Comparison of ENCODE assay signal across 15 mouse cellular contexts in the genomic region with DNA sequence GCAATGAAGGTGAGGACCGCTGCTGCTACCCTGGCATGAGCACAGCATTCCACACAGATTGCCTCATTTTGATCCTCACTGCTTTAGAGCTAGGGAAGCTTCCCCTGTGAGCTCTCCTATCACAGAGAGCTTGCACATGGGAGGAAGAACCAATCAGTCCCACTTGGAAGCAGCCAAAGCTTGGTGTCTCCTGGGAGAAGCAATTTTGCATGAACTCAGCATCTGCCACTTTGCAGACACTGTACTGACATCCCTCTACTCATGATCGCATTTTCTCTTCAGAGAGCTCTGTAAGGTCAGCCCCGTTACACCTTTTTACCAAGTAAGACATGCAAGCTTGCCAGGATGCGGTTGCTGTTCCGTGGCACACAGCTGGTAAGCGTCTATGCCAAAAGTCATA.
"Had no signal": no experiment of that assay in that cellular context is flagged by ENCODE, and none has a peak within 500 bp of the region (broad histone marks: within the 10 kb centered on the region; RNA-seq: fewer than 3 reads in every experiment).

No protein-coding gene starts in this region.

- H3K27me3 ChIP-seq: kidney, embryonic 15.5 days; liver, embryonic 13.5 days; lung, embryonic 15.5 days; midbrain, embryonic 13.5 days; neural tube, embryonic 12.5 days had no signal

- H3K36me3 ChIP-seq: kidney, embryonic 15.5 days; limb, embryonic 12.5 days; liver, embryonic 13.5 days; lung, embryonic 15.5 days; midbrain, embryonic 13.5 days; neural tube, embryonic 12.5 days had no signal

- H3K9me3 ChIP-seq: kidney, embryonic 15.5 days; limb, embryonic 12.5 days; liver, embryonic 13.5 days; lung, embryonic 15.5 days; midbrain, embryonic 13.5 days; neural tube, embryonic 12.5 days had no signal

- H3K27ac ChIP-seq: kidney, embryonic 15.5 days; limb, embryonic 12.5 days; liver, embryonic 13.5 days; lung, embryonic 15.5 days; macrophage; midbrain, embryonic 13.5 days; neural tube, embryonic 12.5 days had no signal

- H3K4me2 ChIP-seq: kidney, embryonic 15.5 days; limb, embryonic 12.5 days; liver, embryonic 13.5 days; lung, embryonic 15.5 days; midbrain, embryonic 13.5 days; neural tube, embryonic 12.5 days had no signal

- H3K4me3 ChIP-seq: kidney, embryonic 15.5 days; limb, embryonic 12.5 days; liver, embryonic 13.5 days; lung, embryonic 15.5 days; midbrain, embryonic 13.5 days; neural tube, embryonic 12.5 days had no signal

- ATAC-seq: liver, postnatal 0 days; midbrain, embryonic 13.5 days had no signal

- H3K4me1 ChIP-seq: kidney, embryonic 15.5 days; liver, embryonic 13.5 days; lung, embryonic 15.5 days; midbrain, embryonic 13.5 days; neural tube, embryonic 12.5 days had no signal

- H3K9ac ChIP-seq: kidney, embryonic 15.5 days; limb, embryonic 12.5 days; liver, embryonic 13.5 days; liver, postnatal 0 days; lung, embryonic 15.5 days; midbrain, embryonic 13.5 days; neural tube, embryonic 12.5 days had no signal

- DNase-seq: kidney, postnatal 14 days; liver; liver, embryonic 13.5 days; liver, postnatal 0 days; lung, postnatal 14 days; right cerebral cortex, postnatal 4 days; spleen, adult 18-20 months; thymus, adult 18-20 months; thymus, postnatal 14 days had no signal
